Mouse (Mus musculus) E14TG2a.4 (cell line): ENCODE measurements at regions not wholly inside any gene's neighbourhood (a gene's known extent, or its start where the extent isn't known, plus 50 kb on each side); places are given as distances from the start of the nearest gene placed in this dataset.

Experiments
- CTCF ChIP-seq: conservative IDR thresholded peaks from 2 replicates; pipeline ENCODE4 v1.5.1; 2014; ENCODE audit warnings: low read length
- NANOG ChIP-seq: IDR thresholded peaks from 2 replicates; pipeline ENCODE4 v1.6.1; 2014; ENCODE audit warnings: borderline replicate concordance, low read length, mixed read lengths
- POU5F1 ChIP-seq: IDR thresholded peaks from 2 replicates; pipeline ENCODE4 v1.6.1; 2014; ENCODE audit warnings: low read length, borderline replicate concordance

- TF ChIP-seq CTCF (no peak), POU5F1 (no peak), NANOG (no peak)
Observed at GRCm38 (mm10) chr6:94818220-94818619, 118.3 kb upstream of the Lrig1 start.
